Mouse (Mus musculus) ES-Bruce4 (cell line): Measurements from ENCODE around the gene Kif22.

Experiments used
- CTCF ChIP-seq: IDR thresholded peaks from one replicate; pipeline ENCODE4 v1.8.1; 2011; ENCODE audit warnings: low read depth, low read length
- EP300 ChIP-seq: IDR thresholded peaks from 2 replicates; pipeline ENCODE4 v1.6.1; 2011; ENCODE audit warnings: low read depth, low read length; ENCODE audit not compliant: insufficient read depth
- POLR2A ChIP-seq: IDR thresholded peaks from one replicate; pipeline ENCODE4 v1.8.1; 2011; ENCODE audit warnings: low read length; ENCODE audit not compliant: insufficient read depth

- TF ChIP-seq CTCF = no peak
- no peak for TF ChIP-seq EP300
- TF ChIP-seq POLR2A = no peak
Measured at GRCm38 (mm10) chr7:127017950-127018345, 24.3 kb downstream of the Kif22 start.
